Mouse (Mus musculus) retina, postnatal 1 day (tissue): ENCODE measurements at regions not wholly inside any gene's neighbourhood (a gene's known extent, or its start where the extent isn't known, plus 50 kb on each side); places are given as distances from the start of the nearest gene placed in this dataset.
A peak's percentile ranks its signal among the peaks of the same experiment; 100 is the strongest.

Experiments
- DNase-seq: peaks from one replicate; pipeline ENCODE4 v3.0.0-alpha.2; 2012

DNA sequence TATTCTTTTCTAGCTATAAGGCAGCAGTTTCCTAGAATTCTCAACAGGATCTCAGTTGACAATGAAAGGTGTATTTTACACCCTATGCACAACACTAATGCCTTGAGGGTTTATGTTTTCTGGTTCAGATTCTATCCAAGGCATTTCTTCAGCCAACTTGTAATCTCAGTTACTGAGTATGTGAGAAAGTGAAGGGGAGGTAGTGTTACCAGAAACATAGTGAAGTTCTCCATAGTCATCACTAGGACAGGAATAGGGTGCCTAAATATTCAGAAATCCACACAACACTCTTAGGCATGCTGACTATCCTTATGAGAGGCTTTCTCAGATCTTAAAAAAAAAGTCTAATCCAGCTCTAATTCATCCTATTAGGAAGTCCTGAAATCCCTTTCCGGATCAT is 1228.2 kb upstream of the Cntnap5a start:
- no peak for DNase-seq

GRCm38 (mm10) chr1:114496455-114496854 is 1188.1 kb upstream of the Cntnap5a start:
- no peak for DNase-seq

- DNase-seq, result no peak
Measured at GRCm38 (mm10) chr1:114515709-114516108, 1168.8 kb upstream of the Cntnap5a start.

DNA sequence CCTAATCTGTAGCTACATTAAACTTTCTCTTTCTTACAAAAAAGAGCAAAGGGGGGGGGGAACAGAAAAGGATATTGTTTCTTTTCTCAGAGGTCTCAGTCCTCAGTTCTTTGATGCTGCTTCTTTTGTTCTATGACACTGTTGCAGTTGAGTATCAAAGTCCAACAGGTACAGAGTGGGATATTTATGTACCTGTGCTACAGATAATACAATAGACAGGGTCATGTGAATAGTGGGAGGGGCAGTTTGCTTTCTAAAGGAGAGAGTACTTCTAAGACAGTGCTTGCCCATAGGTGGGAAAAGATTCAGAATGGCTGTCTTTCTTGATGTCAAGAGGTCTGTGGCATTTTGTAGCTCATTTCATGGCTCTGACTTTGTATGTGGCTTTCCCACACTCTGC is 1164.7 kb upstream of the Cntnap5a start:
- no peak for DNase-seq

GRCm38 (mm10) chr1:114528545-114528944 is 1156.0 kb upstream of the Cntnap5a start:
- DNase-seq, result peak; percentile 95

DNA sequence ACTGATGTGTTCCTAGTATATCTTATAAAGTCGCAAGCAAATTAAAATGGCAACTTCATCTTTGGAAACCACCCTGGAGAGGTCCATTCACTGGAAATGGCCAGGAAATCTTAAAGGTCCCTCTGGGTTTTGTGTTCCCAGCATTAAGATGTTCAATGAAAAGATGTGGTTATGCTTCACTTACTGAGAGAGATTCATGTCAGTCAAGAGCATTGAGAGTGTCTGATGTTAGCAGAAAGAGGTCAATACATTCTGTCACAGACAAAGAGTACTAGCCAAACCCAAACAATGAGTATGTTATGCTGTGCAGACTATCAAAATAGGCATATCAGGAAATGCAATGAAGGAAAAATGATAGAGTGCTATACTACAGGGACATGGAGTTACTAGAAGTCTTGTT is 1150.7 kb upstream of the Cntnap5a start:
- DNase-seq, result peak; percentile 51

DNA sequence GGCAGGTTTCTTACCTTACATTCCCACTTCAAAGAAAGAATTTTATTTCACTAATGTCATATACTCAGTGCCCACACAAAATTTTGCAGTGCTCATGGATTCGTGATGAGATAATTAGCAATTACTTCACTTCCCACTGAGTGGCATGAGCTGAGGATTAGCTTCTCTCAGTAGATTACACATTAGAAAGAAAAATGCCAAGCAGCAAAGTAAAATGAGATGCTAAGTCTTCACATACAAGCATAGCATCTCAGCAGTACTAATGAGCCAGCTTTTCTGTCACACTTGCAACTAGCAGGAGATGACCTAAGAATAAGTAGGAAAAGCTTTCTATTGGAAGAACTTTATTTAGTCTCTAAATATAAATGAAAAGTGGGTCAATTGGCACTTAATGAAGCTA is 1137.6 kb upstream of the Cntnap5a start:
- no peak for DNase-seq

DNA sequence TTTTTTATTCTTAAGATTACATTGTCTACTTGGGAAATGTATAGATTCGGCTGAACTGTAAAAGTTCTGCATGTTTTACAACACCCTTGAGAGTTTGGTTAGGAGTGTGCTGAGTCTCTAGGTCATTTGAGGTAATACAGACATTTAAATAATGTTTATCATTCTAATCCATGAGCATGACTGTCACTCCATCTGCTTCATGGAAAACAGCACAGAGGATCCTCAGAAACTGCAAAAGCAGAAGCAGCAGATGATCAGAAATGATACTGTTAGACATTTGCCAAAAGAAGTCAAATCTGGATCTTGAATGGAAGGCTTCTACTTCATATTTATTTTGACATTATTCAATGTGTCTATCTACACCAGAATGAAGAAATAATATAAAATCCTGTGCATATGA is 1131.8 kb upstream of the Cntnap5a start:
- no peak for DNase-seq

GRCm38 (mm10) chr1:114554453-114554852 is 1130.1 kb upstream of the Cntnap5a start:
- DNase-seq, result no peak
